Mouse (Mus musculus) cerebellum, adult 9-10 months (tissue): ENCODE results near the gene Dlg2.

Experiments used
- DNase-seq: peaks from one replicate; pipeline ENCODE4 v3.0.0; 2022

Gene Dlg2

GRCm38 (mm10) chr7:91456796-91457195 is 980.3 kb downstream of the Dlg2 start:
- no peak for DNase-seq

- peak; percentile 82 for DNase-seq
Observed at GRCm38 (mm10) chr7:91457207-91457606, 980.7 kb downstream of the Dlg2 start.

- DNase-seq: no peak
Observed at GRCm38 (mm10) chr7:91461352-91461751, 984.9 kb downstream of the Dlg2 start.

- no peak for DNase-seq
Observed at GRCm38 (mm10) chr7:91463256-91463655, 986.8 kb downstream of the Dlg2 start.

GRCm38 (mm10) chr7:91467061-91467460 is 990.6 kb downstream of the Dlg2 start:
- no peak for DNase-seq

DNA sequence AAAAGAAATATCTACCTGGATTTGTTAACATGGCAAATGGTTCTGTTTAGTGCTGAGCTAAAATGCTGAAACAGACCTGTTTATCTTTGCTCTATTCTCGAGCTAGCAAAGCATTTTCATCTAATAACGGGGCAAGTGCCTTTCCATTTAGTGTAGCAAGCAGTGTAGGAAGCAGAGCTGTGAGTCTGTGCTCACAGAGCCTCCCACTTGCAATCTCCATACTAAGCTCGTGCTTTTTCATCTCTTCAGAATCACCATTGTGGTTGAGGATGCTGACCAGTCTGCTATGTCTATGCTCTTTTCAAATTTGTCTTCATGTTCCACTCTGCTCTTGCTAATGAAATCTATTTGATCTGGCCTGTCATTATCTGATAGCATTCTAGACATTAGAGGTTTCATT is 1002.7 kb downstream of the Dlg2 start:
- DNase-seq: no peak

GRCm38 (mm10) chr7:91481574-91482197 is 1005.2 kb downstream of the Dlg2 start:
- no peak for DNase-seq

- DNase-seq: no peak
Observed at GRCm38 (mm10) chr7:91493234-91493633, 1016.8 kb downstream of the Dlg2 start.

- no peak for DNase-seq
Observed at GRCm38 (mm10) chr7:91495526-91495925, 1019.1 kb downstream of the Dlg2 start.

DNA sequence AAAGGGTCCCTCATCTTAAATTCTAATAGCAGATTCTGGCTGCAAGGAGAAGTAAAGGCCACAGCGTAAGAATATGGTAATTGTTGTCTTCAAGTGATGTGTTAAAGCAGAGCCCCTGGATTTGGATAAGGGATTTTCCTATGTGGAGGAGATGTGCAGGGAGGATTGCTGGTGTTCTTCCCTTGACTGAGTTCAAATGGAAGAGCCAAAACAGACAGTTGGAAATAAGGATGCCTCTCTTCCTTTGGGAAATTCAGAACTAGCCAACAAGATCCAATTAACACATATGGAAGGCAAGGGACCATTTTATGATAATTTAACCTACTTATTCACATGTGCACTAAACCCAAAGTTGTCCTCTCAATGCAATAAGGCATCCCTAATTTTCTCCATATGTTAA is 1034.6 kb downstream of the Dlg2 start:
- DNase-seq: no peak

GRCm38 (mm10) chr7:91514445-91514844 is 1038.0 kb downstream of the Dlg2 start:
- DNase-seq: peak; percentile 9

DNA sequence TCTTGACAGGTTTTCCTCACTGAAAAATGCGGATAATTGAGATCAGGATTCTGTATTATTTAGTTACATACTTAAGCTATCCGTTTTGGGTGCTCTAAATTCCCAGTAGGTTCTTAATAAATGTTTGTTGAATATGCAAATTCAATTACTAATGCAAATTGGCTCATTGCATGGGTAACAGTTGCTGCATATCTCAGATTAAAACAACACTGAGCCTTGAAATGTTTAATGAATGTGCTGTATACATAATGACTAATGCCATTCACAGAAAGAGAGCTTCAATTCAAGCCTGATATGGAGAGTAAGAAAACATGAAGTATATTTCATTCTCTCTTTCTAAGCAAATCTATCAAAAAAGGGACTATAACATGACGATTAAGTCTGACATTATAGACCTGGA is 1039.8 kb downstream of the Dlg2 start:
- DNase-seq: no peak

GRCm38 (mm10) chr7:91525859-91526258 is 1049.4 kb downstream of the Dlg2 start:
- DNase-seq: no peak

DNA sequence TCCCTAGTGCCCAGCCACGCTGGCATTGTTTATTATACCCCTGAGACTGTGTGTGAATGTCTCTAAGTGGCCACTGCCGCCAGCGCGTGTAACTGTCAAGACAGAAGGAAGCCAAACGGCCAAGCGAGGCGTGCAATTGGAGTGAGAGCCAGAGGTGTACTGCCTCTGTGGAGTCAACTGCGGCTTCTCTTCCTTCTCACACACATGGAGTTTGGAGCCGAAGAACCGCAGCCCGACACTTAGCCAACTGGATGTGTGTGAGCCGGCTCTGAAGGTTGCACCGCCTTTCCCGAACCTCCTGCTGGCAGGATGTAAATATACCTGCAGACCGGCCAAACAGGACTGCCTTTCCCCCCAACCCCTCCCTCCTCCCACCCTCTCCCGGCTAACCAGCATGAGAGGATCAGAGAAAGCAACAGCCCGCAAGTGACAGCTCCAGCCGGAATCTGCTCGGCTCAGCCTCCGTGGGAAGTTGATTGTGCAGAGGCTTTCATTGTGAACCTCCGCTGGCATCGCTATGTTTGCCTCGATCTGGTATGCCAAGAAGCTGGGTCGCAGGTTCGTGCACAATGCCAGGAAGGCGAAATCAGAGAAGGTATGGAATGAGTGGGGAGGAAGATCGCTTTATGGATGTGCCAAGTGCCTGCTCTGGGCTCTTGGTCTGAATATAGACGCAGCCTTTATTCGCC is 1066.3 kb downstream of the Dlg2 start:
- peak; percentile 31 for DNase-seq

DNA sequence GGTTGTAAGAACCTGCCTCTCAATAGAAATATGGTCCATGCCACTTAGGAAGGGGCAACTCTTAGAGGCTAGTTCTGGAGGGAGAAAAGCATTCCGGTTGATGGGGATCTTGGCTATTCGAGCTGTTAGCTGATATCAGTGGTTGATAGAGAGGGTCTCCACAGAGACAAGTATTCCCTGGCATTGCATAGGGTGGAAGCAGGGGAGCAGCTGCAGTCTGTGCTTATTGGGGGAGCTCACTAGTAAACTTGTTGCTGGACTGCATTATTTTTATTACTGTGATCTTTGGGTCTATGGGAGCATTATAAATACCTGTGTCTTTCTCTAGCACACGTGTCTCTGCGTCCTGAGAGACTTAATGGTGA is 1066.8 kb downstream of the Dlg2 start:
- no peak for DNase-seq

DNA sequence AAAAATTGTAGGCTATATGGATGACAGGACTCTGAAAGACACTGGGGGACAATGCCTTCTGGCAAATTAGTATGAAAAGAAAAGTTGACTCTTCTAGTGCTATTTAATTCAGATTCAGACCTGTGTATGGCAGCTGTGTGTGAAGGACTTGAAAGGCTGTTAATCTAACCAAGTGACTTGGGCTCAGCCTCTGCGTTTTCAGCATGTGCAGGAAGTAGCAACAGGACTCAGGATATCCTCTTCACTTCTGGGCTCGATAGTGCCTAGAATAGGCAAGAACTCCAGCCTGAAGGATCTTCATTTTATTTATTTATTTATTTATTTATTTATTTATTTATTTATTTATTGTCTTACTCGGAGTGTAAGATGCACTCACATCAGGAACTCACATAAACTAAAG is 1068.1 kb downstream of the Dlg2 start:
- DNase-seq: no peak

GRCm38 (mm10) chr7:91548796-91549195 is 1072.3 kb downstream of the Dlg2 start:
- no peak for DNase-seq

GRCm38 (mm10) chr7:91557582-91557981 is 1081.1 kb downstream of the Dlg2 start:
- no peak for DNase-seq

DNA sequence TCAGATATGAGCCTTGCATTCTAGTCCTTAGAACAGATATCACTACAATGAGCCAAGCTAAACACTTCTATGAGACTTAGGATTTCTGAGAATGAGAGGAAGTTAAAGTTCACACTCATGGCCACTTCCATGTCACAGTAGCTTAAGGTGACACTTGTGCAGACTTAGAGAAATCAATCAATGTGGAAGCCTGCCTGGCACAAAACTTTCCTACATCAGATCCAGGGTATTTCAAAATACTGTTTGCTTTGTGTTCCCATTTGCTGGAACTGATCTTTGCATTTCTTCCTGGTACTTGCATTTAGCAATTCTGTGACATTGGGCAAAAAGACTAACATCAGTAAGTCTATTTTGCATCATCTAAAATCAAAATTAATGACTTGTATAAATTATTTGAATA is 1091.0 kb downstream of the Dlg2 start:
- DNase-seq: no peak

DNA sequence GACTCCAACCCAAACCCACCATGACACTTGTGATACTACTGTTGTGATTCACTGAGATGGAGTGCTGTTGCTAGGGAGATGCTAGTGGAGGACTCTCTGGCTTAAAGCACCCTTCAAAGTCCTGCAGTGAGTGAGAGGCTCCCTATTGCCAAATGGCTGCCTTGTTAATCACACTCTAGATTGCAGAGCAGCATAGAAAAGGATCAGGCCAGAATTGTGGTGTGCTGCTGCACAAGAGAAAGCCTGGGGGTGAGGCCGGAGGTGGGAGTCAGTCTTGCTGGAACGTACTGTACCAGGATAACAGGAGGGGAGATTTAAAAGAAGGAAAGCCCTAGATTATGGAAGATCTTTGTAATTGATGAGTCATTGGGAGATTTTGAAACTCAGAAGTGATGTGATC is 1094.5 kb downstream of the Dlg2 start:
- no peak for DNase-seq

DNA sequence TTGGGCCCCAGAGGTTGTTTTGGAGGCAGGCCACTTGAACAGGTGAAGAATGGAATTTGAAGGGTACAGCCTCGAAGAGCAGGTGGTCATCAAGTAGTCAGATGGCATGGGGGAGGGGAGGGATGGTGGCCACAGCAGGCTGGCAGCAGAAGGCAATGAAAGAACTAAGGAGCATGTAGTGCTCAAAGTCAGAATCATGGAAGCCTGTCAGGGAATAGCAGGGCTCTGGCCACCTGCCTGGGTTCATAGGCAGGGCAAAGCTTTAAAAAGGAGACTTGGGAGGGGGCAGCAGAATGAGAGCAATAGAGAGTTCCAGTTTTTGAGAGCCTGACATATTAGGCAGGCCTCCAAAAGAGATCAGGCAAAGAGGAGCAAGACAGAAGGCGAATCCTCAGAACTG is 1096.2 kb downstream of the Dlg2 start:
- peak; percentile 96 for DNase-seq

- DNase-seq: no peak
Observed at GRCm38 (mm10) chr7:91573321-91573720, 1096.8 kb downstream of the Dlg2 start.

DNA sequence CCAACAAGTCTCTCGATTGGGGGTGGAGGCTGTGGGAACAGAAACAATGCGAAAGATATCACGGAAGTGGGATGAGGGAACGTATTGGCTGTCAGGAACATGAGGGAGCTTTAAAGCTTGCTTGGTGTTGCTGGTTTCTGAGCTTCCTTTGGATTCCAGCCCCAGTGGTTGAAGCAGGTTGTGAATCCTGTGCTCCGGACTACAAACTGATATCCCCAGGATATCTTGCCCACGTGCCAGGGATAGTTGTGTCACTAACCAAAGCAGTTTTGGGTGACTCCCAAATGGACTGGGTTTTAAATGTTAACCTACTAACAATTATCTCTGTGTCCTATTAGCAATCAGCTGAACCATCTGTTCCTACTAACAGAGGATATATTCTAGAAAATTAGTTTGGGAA is 1099.7 kb downstream of the Dlg2 start:
- peak; percentile 63 for DNase-seq

- DNase-seq: no peak
Observed at GRCm38 (mm10) chr7:91582203-91582602, 1105.7 kb downstream of the Dlg2 start.

DNA sequence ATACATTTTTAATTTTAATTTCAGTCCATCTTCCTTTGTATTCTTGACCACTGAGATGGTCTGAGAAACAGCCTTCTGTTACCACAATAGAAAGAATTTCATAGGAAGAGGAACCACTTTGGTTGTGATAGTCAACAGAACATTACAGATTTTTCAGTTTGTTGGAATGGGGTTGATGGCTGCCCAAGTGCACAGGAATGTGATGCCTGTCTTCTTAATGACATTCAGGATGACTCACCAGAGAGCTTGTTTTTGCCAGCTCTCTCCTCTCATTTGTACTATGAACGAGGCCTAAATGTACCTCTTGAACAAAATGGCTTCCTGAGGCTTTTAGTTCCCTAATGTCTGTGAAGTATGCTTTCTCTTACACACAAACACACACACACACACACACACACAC is 1107.1 kb downstream of the Dlg2 start:
- DNase-seq: no peak
